Mouse (Mus musculus): ENCODE results near the gene Ston2. TPM values are rescaled to one million over a fixed set of nuclear protein-coding genes. Genes with fewer than 3 reads are reported as not detected.
A peak's percentile ranks its signal among the peaks of the same experiment; 100 is the strongest.

Gene Ston2
- 16.4 and 18.3 TPM in 2 replicates for polyA plus RNA-seq (2014; fragmentation: Nextera tagmentation; extraction: Ambion mirVana)

- H3K27ac ChIP-seq (ENCODE audit: low read length): no peak within 1 kb of the TSS
- 55% methylated on average over 9 of the region's 9 CpGs for WGBS
- H3K4me2 ChIP-seq (replicated peaks; ENCODE audit: low read depth, low read length): no peak within 1 kb of the TSS
- H3K27me3 ChIP-seq (ENCODE audit: control insufficient read depth, insufficient read depth, low read length): no peaks in the 10 kb centered on the region
- no peak within 1 kb of the TSS for H3K4me3 ChIP-seq (ENCODE audit: low read depth, low read length)
- H3K9ac ChIP-seq (replicated peaks; ENCODE audit: low read depth, low read length): no peak within 1 kb of the TSS
- no peaks in the 10 kb centered on the region for H3K9me3 ChIP-seq (ENCODE audit: control insufficient read depth, low read depth, low read length)
- no peak for ATAC-seq (ENCODE audit: insufficient number of reproducible peaks, insufficient read depth, low FRiP score, low read depth)
- peaks cover 4% of the 10 kb centered on the region for H3K4me1 ChIP-seq (ENCODE audit: control insufficient read depth, insufficient read depth, low read length)
- H3K36me3 ChIP-seq (ENCODE audit: control insufficient read depth, insufficient read depth, low read length): no peaks in the 10 kb centered on the region
These were observed at the start of gene Ston2 for GRCm38 (mm10) chr12:91787959-91788437. Gene Ston2 (minus strand): TSS chr12:91788387.

GRCm38 (mm10) chr12:91837401-91838065 is 49.3 kb upstream of the Ston2 start:
- no peak overlapping the region for H3K4me2 ChIP-seq (replicated peaks; ENCODE audit: low read depth, low read length)
- no peak for ATAC-seq (ENCODE audit: insufficient number of reproducible peaks, insufficient read depth, low FRiP score, low read depth)
- H3K27ac ChIP-seq (ENCODE audit: low read length): no peak overlapping the region
- no peak overlapping the region for H3K4me3 ChIP-seq (ENCODE audit: low read depth, low read length)
- no peaks in the 10 kb centered on the region for H3K27me3 ChIP-seq (ENCODE audit: control insufficient read depth, insufficient read depth, low read length)
- WGBS: 78% methylated on average over 7 of the region's 7 CpGs
- no peaks in the 10 kb centered on the region for H3K4me1 ChIP-seq (ENCODE audit: control insufficient read depth, insufficient read depth, low read length)
- H3K9ac ChIP-seq (replicated peaks; ENCODE audit: low read depth, low read length): no peak overlapping the region
- peaks cover 71% of the 10 kb centered on the region for H3K36me3 ChIP-seq (ENCODE audit: control insufficient read depth, insufficient read depth, low read length)
- no peaks in the 10 kb centered on the region for H3K9me3 ChIP-seq (ENCODE audit: control insufficient read depth, low read depth, low read length)

- ATAC-seq (ENCODE audit: insufficient number of reproducible peaks, insufficient read depth, low FRiP score, low read depth): no peak
- Histone ChIP-seq H3K4me2 (replicated peaks; ENCODE audit: low read depth, low read length) (no peak overlapping the region), H3K4me3 (ENCODE audit: low read depth, low read length) (no peak overlapping the region), H3K36me3 (ENCODE audit: control insufficient read depth, insufficient read depth, low read length) (peaks cover 61% of the 10 kb centered on the region), H3K27ac (ENCODE audit: low read length) (no peak overlapping the region), H3K27me3 (ENCODE audit: control insufficient read depth, insufficient read depth, low read length) (no peaks in the 10 kb centered on the region), H3K4me1 (ENCODE audit: control insufficient read depth, insufficient read depth, low read length) (no peaks in the 10 kb centered on the region), H3K9ac (replicated peaks; ENCODE audit: low read depth, low read length) (no peak overlapping the region), H3K9me3 (ENCODE audit: control insufficient read depth, low read depth, low read length) (no peaks in the 10 kb centered on the region)
- 85% methylated on average over 5 of the region's 5 CpGs for WGBS
These were observed 45.7 kb upstream of the Ston2 start for GRCm38 (mm10) chr12:91833939-91834333.

GRCm38 (mm10) chr12:91833237-91833938 is 45.2 kb upstream of the Ston2 start:
- Histone ChIP-seq H3K9ac (replicated peaks; ENCODE audit: low read depth, low read length) (no peak overlapping the region), H3K4me1 (ENCODE audit: control insufficient read depth, insufficient read depth, low read length) (no peaks in the 10 kb centered on the region), H3K27me3 (ENCODE audit: control insufficient read depth, insufficient read depth, low read length) (no peaks in the 10 kb centered on the region), H3K9me3 (ENCODE audit: control insufficient read depth, low read depth, low read length) (no peaks in the 10 kb centered on the region), H3K4me2 (replicated peaks; ENCODE audit: low read depth, low read length) (no peak overlapping the region), H3K27ac (ENCODE audit: low read length) (no peak overlapping the region), H3K36me3 (ENCODE audit: control insufficient read depth, insufficient read depth, low read length) (peaks cover 60% of the 10 kb centered on the region), H3K4me3 (ENCODE audit: low read depth, low read length) (no peak overlapping the region)
- WGBS: 93% methylated on average over 3 of the region's 3 CpGs
- ATAC-seq (ENCODE audit: insufficient number of reproducible peaks, insufficient read depth, low FRiP score, low read depth): no peak

GRCm38 (mm10) chr12:91831410-91831809 is 43.2 kb upstream of the Ston2 start:
- 92% methylated on average over 7 of the region's 7 CpGs for WGBS
- ATAC-seq (ENCODE audit: insufficient number of reproducible peaks, insufficient read depth, low FRiP score, low read depth): no peak
- no peaks in the 10 kb centered on the region for H3K27me3 ChIP-seq (ENCODE audit: control insufficient read depth, insufficient read depth, low read length)
- H3K36me3 ChIP-seq (ENCODE audit: control insufficient read depth, insufficient read depth, low read length): peaks cover 53% of the 10 kb centered on the region
- H3K9me3 ChIP-seq (ENCODE audit: control insufficient read depth, low read depth, low read length): no peaks in the 10 kb centered on the region
- H3K4me2 ChIP-seq (replicated peaks; ENCODE audit: low read depth, low read length): no peak overlapping the region
- no peaks in the 10 kb centered on the region for H3K4me1 ChIP-seq (ENCODE audit: control insufficient read depth, insufficient read depth, low read length)
- no peak overlapping the region for H3K27ac ChIP-seq (ENCODE audit: low read length)
- H3K9ac ChIP-seq (replicated peaks; ENCODE audit: low read depth, low read length): no peak overlapping the region
- H3K4me3 ChIP-seq (ENCODE audit: low read depth, low read length): no peak overlapping the region

GRCm38 (mm10) chr12:91820461-91820860 is 32.3 kb upstream of the Ston2 start:
- Histone ChIP-seq H3K27ac (ENCODE audit: low read length) (no peak overlapping the region), H3K4me3 (ENCODE audit: low read depth, low read length) (no peak overlapping the region), H3K27me3 (ENCODE audit: control insufficient read depth, insufficient read depth, low read length) (no peaks in the 10 kb centered on the region), H3K4me1 (ENCODE audit: control insufficient read depth, insufficient read depth, low read length) (no peaks in the 10 kb centered on the region), H3K4me2 (replicated peaks; ENCODE audit: low read depth, low read length) (no peak overlapping the region), H3K9me3 (ENCODE audit: control insufficient read depth, low read depth, low read length) (no peaks in the 10 kb centered on the region), H3K36me3 (ENCODE audit: control insufficient read depth, insufficient read depth, low read length) (peaks cover 54% of the 10 kb centered on the region), H3K9ac (replicated peaks; ENCODE audit: low read depth, low read length) (no peak overlapping the region)
- WGBS: 95% methylated on average over 12 of the region's 12 CpGs
- no peak for ATAC-seq (ENCODE audit: insufficient number of reproducible peaks, insufficient read depth, low FRiP score, low read depth)

- no peaks in the 10 kb centered on the region for H3K9me3 ChIP-seq (ENCODE audit: control insufficient read depth, low read depth, low read length)
- H3K27me3 ChIP-seq (ENCODE audit: control insufficient read depth, insufficient read depth, low read length): no peaks in the 10 kb centered on the region
- no peak overlapping the region for H3K4me3 ChIP-seq (ENCODE audit: low read depth, low read length)
- 90% methylated on average over 4 of the region's 4 CpGs for WGBS
- no peak for ATAC-seq (ENCODE audit: insufficient number of reproducible peaks, insufficient read depth, low FRiP score, low read depth)
- peaks cover 57% of the 10 kb centered on the region for H3K36me3 ChIP-seq (ENCODE audit: control insufficient read depth, insufficient read depth, low read length)
- no peaks in the 10 kb centered on the region for H3K4me1 ChIP-seq (ENCODE audit: control insufficient read depth, insufficient read depth, low read length)
- no peak overlapping the region for H3K9ac ChIP-seq (replicated peaks; ENCODE audit: low read depth, low read length)
- H3K27ac ChIP-seq (ENCODE audit: low read length): no peak overlapping the region
- H3K4me2 ChIP-seq (replicated peaks; ENCODE audit: low read depth, low read length): no peak overlapping the region
These were observed 30.5 kb upstream of the Ston2 start for GRCm38 (mm10) chr12:91818726-91819125.

GRCm38 (mm10) chr12:91815990-91816389 is 27.8 kb upstream of the Ston2 start:
- peaks cover 61% of the 10 kb centered on the region for H3K36me3 ChIP-seq (ENCODE audit: control insufficient read depth, insufficient read depth, low read length)

More at GRCm38 (mm10) chr12:91815990-91816389, 27.8 kb upstream of the Ston2 start:
- no peak overlapping the region for H3K4me3 ChIP-seq (ENCODE audit: low read depth, low read length)
- H3K27ac ChIP-seq (ENCODE audit: low read length): no peak overlapping the region
- WGBS: 33% methylated on average over 10 of the region's 10 CpGs
- H3K4me2 ChIP-seq (replicated peaks; ENCODE audit: low read depth, low read length): no peak overlapping the region
- H3K9ac ChIP-seq (replicated peaks; ENCODE audit: low read depth, low read length): no peak overlapping the region
- no peaks in the 10 kb centered on the region for H3K9me3 ChIP-seq (ENCODE audit: control insufficient read depth, low read depth, low read length)
- peak; percentile 69; the same call in 1 of the 2 replicates for ATAC-seq (ENCODE audit: insufficient number of reproducible peaks, insufficient read depth, low FRiP score, low read depth)
- no peaks in the 10 kb centered on the region for H3K27me3 ChIP-seq (ENCODE audit: control insufficient read depth, insufficient read depth, low read length)
- H3K4me1 ChIP-seq (ENCODE audit: control insufficient read depth, insufficient read depth, low read length): no peaks in the 10 kb centered on the region

All from stomach, embryonic 14.5 days (tissue).